Mouse (Mus musculus) lung, embryonic 16.5 days (tissue): ENCODE measurements around the gene Shq1. TPM values are rescaled to one million over a fixed set of nuclear protein-coding genes. Genes with fewer than 3 reads are reported as not detected.

Experiments
- ATAC-seq: fragments of 200-750 bp; cut with Nextera tagmentation; 2 replicates; pipeline ENCODE4 v1.8.0; 2017; ENCODE audit warnings: low read depth, mild to moderate bottlenecking, moderate library complexity
- H3K27ac ChIP-seq: fragments of 300-500 bp; sonication (generic); 2 replicates; pipeline ENCODE4 v1.5.1; 2014; ENCODE audit warnings: mild to moderate bottlenecking, control low read depth, low read length
- H3K27me3 ChIP-seq: fragments of 300-500 bp; sonication (generic); 2 replicates; pipeline ENCODE4 v1.6.1; 2014; ENCODE audit warnings: low read depth, low read length, mixed read lengths; ENCODE audit not compliant: control insufficient read depth, insufficient read depth
- H3K36me3 ChIP-seq: fragments of 300-500 bp; sonication (generic); 2 replicates; pipeline ENCODE4 v1.6.1; 2014; ENCODE audit warnings: low read length; ENCODE audit not compliant: control insufficient read depth, insufficient read depth
- H3K4me1 ChIP-seq: fragments of 300-500 bp; sonication (generic); replicated peaks from 2 replicates; pipeline ENCODE4 v1.6.1; 2014; ENCODE audit warnings: low read length, mixed read lengths; ENCODE audit not compliant: control insufficient read depth, insufficient read depth
- H3K4me2 ChIP-seq: fragments of 300-500 bp; sonication (generic); 2 replicates; pipeline ENCODE4 v1.6.1; 2014; ENCODE audit warnings: low read depth, low read length, control low read depth
- H3K4me3 ChIP-seq: fragments of 300-500 bp; sonication (generic); 2 replicates; pipeline ENCODE4 v1.5.1; 2014; ENCODE audit warnings: mild to moderate bottlenecking, low read length, control low read depth
- H3K9ac ChIP-seq: fragments of 300-500 bp; sonication (generic); 2 replicates; pipeline ENCODE4 v1.6.1; 2014; ENCODE audit warnings: low read length, control low read depth
- H3K9me3 ChIP-seq: fragments of 300-500 bp; sonication (generic); 2 replicates; pipeline ENCODE4 v1.6.1; 2016; ENCODE audit warnings: low read length; ENCODE audit not compliant: control insufficient read depth
- WGBS: fragments of 180-500 bp; shearing (Covaris S2); extraction: QIAGEN DNeasy Blood & Tissue Kit; methylation state at CpG from one replicate; pipeline ENCODE4 v1.1.7; 2014; 5-methylcytosine and 5-hydroxymethylcytosine counted together
- polyA plus RNA-seq: library from polyadenylated mRNA; unstranded; fragments of >200 nt; fragmentation: Nextera tagmentation; extraction: Ambion mirVana; gene quantifications from 2 replicates; pipeline ENCODE4 v1.2.1, GENCODE M21; 2015

Gene Shq1
- polyA plus RNA-seq, 1 experiment from 2014 or later, result 15.8 TPM

DNA sequence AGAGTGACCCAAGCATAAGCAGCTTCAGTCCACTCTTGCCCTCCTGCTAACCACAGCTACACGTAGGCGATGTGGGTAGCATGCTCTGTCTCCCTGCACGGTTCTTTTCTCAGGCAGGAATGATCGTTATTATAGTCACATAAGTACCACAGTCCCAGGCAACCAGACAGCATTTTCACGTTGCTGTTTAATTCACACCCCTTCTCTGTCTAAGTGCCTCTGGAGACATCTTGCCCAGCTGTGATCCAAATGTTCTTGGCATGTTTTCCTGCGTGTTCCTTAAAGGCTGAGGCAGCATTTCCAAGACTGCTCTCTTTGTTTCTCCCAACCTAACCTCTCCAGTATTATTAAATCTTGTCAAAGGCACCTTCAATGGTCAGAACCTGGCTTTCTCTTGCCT is 67.3 kb downstream of the Shq1 start:
- Histone ChIP-seq H3K27me3 (no peaks in the 10 kb centered on the region), H3K4me1 (no peaks in the 10 kb centered on the region), H3K4me3 (no peak overlapping the region), H3K9ac (no peak overlapping the region), H3K36me3 (no peaks in the 10 kb centered on the region), H3K4me2 (no peak overlapping the region), H3K9me3 (no peaks in the 10 kb centered on the region), H3K27ac (no peak overlapping the region)
- 64% methylated on average over 6 of the region's 6 CpGs for WGBS
- no peak for ATAC-seq

DNA sequence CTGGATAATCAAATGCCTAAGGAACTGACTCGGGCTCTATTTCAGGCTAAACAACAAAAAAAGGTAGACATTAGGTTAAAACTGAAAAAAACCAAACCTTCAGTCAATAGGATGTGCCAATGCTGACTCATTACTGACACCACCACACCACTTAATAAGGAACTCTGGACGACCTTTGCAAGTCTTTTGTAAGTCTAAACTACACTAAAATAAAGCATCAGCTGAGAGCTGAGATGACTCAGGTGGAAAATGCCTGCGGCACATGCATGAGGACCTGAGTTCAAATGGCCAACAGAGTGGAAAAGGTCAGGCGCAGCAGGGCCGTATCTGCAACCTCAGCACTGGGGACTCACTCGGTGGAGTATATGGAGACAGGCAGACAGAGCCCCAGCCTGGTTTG is 69.3 kb downstream of the Shq1 start:
- no peak for ATAC-seq
- WGBS, result 84% methylated on average over 6 of the region's 6 CpGs
- H3K36me3 ChIP-seq, result no peaks in the 10 kb centered on the region

DNA sequence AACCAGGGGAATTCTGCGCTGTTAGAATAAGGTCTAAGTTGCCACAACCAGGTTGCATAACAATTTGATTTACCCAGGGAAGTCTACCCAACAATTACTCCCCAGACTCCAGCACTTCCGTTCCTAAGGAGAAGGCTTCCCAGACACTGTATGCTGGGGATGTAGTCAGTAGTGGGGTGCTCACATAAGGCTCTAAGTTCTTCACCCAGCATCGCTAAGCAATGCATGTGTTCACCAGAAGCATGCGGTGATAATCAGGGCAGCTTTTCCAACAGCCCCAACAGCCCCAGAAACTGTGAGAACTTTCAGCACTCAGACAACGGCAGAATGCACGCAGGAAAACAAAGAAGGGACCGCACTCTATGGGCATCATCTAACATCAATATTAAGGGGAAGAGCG is 77.1 kb downstream of the Shq1 start:
- Histone ChIP-seq H3K36me3 (no peaks in the 10 kb centered on the region), H3K9me3 (no peaks in the 10 kb centered on the region), H3K4me2 (no peak overlapping the region), H3K4me3 (no peak overlapping the region), H3K27ac (no peak overlapping the region), H3K27me3 (no peaks in the 10 kb centered on the region), H3K9ac (no peak overlapping the region), H3K4me1 (no peaks in the 10 kb centered on the region)
- WGBS, result 83% methylated on average over 8 of the region's 8 CpGs
- no peak for ATAC-seq

More for the DNA sequence above, 69.3 kb downstream of the Shq1 start:
- no peak overlapping the region for H3K4me3 ChIP-seq
- H3K27me3 ChIP-seq, result no peaks in the 10 kb centered on the region
- no peak overlapping the region for H3K9ac ChIP-seq
- H3K4me1 ChIP-seq, result no peaks in the 10 kb centered on the region
- H3K4me2 ChIP-seq, result no peak overlapping the region
- no peak overlapping the region for H3K27ac ChIP-seq
- no peaks in the 10 kb centered on the region for H3K9me3 ChIP-seq

DNA sequence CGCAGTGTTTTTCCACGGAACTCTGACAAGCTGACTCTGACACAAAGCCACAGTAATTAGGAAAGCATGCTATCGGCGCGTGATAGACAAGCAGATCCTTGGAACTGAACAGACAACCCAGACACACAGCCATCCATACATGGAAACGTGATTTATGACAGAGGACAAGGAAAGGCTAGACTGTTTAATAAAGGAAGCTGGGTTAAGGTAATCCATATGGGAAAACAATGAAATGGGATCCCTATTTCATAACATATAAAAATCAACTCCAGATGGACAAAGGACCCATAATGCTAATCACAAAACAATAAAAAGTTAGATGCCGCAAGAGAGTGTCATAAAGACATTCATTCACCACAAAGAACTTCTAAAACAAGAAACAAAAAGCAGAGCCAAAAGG is 78.0 kb downstream of the Shq1 start:
- no peak overlapping the region for H3K27ac ChIP-seq
- no peaks in the 10 kb centered on the region for H3K9me3 ChIP-seq
- no peak overlapping the region for H3K9ac ChIP-seq
- no peaks in the 10 kb centered on the region for H3K36me3 ChIP-seq
- no peaks in the 10 kb centered on the region for H3K27me3 ChIP-seq
- no peak overlapping the region for H3K4me2 ChIP-seq
- ATAC-seq, result no peak
- no peaks in the 10 kb centered on the region for H3K4me1 ChIP-seq
- WGBS, result 64% methylated on average over 7 of the region's 7 CpGs
- no peak overlapping the region for H3K4me3 ChIP-seq

DNA sequence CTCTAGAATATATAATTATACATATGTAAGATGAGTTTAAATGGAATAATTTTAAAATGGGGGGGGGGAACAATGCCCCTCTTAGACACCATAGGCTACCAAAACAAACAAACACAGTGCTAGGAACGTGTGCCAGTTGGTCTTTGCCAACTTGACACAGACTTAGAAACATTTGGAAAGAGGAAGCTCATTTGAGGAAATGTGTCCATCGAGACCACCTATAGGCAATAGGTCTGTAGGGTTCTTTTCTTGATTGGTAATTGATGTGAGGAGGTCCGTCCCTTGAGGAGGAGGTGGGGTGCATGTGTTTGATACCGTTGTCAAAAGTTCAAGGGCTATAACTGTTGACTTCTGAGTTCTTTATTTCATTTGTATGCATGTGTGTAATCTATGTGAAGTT is 80.4 kb downstream of the Shq1 start:
- WGBS, result 76% methylated on average over 4 of the region's 4 CpGs

DNA sequence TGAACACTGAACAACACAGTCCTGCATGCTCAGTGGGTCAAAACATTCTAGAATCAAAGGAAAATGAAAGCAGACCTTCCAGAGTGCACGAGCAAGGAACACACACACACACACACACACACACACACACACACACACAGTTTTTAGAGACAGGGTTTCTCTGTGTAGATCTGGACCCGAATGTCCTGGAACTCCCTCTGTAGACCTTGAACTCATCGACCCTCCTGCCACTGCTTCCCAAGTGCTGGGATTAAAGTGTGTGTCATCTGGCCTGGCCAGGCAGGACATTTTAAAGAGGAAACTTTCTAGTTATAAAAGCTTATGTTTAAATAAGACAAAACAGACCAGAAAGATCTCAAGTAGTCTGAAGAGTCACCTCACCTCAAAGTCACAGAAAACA is 82.1 kb downstream of the Shq1 start:
- WGBS, result 70% methylated on average over 3 of the region's 3 CpGs
- Histone ChIP-seq H3K4me2 (no peak overlapping the region), H3K9me3 (no peaks in the 10 kb centered on the region), H3K4me3 (no peak overlapping the region), H3K27me3 (no peaks in the 10 kb centered on the region), H3K9ac (no peak overlapping the region), H3K4me1 (no peaks in the 10 kb centered on the region), H3K27ac (no peak overlapping the region), H3K36me3 (no peaks in the 10 kb centered on the region)
- no peak for ATAC-seq

More for the DNA sequence above, 80.4 kb downstream of the Shq1 start:
- H3K9ac ChIP-seq, result no peak overlapping the region
- no peak overlapping the region for H3K4me2 ChIP-seq
- no peak overlapping the region for H3K4me3 ChIP-seq
- no peaks in the 10 kb centered on the region for H3K36me3 ChIP-seq
- ATAC-seq, result no peak
- H3K27me3 ChIP-seq, result no peaks in the 10 kb centered on the region
- H3K9me3 ChIP-seq, result no peaks in the 10 kb centered on the region
- no peak overlapping the region for H3K27ac ChIP-seq
- no peaks in the 10 kb centered on the region for H3K4me1 ChIP-seq

DNA sequence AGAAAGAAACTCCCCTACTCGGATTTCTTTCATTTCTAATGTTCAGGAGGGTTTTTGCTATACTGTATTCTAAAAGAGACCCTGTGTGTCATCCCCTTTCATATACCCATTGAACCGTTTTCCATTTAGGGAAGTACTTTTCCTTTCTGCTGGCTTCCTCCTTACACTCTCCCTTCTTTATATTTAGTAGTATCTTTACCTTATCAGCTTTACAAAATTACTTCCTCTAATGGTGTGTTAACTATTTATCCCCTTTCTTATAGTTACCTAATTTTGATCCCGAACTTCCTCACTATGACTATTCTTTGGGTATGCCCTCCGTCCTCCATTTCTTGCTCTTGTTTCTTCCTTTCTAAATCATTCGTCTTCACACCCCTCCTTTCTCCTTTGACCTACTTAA is 84.2 kb downstream of the Shq1 start:
- H3K4me3 ChIP-seq, result no peak overlapping the region
- H3K27me3 ChIP-seq, result no peaks in the 10 kb centered on the region
- ATAC-seq, result no peak
- no peak overlapping the region for H3K9ac ChIP-seq
- H3K4me2 ChIP-seq, result no peak overlapping the region
- H3K9me3 ChIP-seq, result no peaks in the 10 kb centered on the region
- H3K36me3 ChIP-seq, result no peaks in the 10 kb centered on the region
- H3K4me1 ChIP-seq, result no peaks in the 10 kb centered on the region
- WGBS, result 81% methylated on average over 5 of the region's 5 CpGs
- no peak overlapping the region for H3K27ac ChIP-seq

DNA sequence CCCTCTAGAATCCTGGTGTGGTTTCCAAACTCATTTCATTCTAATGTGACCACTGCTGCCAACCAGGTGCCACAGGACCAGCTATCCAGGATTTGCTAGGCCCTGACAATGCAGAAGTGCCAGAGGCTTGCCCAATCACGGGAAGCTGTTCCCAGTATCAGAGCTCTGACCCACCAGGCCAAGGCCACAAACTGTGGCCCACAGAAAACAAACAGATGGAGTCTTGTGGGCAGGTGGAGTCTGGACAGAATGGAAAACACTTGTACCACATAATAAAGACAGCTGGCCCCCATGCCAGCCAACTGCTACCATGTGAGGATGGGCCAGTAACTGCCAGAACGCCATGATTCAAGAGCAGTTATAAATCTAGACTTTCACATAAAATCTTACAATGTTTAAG is 89.0 kb downstream of the Shq1 start:
- Histone ChIP-seq H3K9ac (no peak overlapping the region), H3K9me3 (no peaks in the 10 kb centered on the region), H3K27me3 (no peaks in the 10 kb centered on the region), H3K4me1 (no peaks in the 10 kb centered on the region), H3K36me3 (no peaks in the 10 kb centered on the region), H3K4me2 (no peak overlapping the region), H3K27ac (no peak overlapping the region), H3K4me3 (no peak overlapping the region)
- ATAC-seq, result no peak
- 76% methylated on average over 2 of the region's 2 CpGs for WGBS

DNA sequence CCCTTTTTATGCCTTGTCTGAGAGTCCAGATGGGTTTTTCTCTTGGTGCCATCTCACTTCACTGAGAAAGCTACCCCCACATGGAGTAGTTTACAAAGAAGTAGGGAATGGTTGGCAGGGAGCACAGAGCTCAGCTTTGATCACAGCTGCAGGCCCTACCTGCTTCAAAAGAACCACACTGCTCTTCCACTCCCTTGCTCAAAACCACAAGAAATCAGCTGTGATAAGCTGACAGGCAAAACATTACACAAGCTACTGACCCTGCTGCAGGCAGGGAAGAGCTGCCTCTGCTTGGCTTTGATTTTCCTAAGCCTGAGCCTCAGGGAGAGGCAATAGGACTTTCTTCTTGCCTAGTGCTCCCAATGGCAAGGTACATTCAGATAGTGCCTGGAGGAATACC is 89.9 kb downstream of the Shq1 start:
- Histone ChIP-seq H3K4me3 (no peak overlapping the region), H3K27me3 (no peaks in the 10 kb centered on the region), H3K4me2 (no peak overlapping the region), H3K9me3 (no peaks in the 10 kb centered on the region), H3K9ac (no peak overlapping the region), H3K36me3 (no peaks in the 10 kb centered on the region), H3K27ac (no peak overlapping the region), H3K4me1 (no peaks in the 10 kb centered on the region)
- ATAC-seq, result no peak

DNA sequence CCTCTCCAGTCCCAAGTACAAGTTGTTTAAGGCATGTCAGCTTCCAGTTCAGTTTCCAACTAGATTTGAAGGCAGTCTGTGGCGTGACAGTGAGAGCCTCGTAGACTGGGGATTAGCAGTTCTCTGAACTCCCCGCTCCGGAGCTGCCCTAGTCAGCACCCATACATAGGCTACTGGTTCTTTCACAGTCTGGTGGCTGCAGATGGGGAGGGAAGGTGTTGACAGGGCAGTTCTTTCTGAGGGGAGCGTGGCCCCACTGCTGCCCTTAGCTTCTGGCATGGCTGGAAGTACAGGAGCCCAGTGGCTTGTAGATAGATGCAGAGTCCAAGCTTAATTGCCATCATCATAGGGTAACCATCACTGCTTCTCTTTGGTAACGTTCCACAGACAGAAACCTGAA is 93.4 kb downstream of the Shq1 start:
- 89% methylated on average over 6 of the region's 6 CpGs for WGBS
- Histone ChIP-seq H3K4me2 (no peak overlapping the region), H3K36me3 (no peaks in the 10 kb centered on the region; the same call in 1 of the 2 replicates), H3K9ac (no peak overlapping the region), H3K4me1 (no peaks in the 10 kb centered on the region), H3K9me3 (no peaks in the 10 kb centered on the region), H3K4me3 (no peak overlapping the region), H3K27ac (no peak overlapping the region), H3K27me3 (no peaks in the 10 kb centered on the region)
- ATAC-seq, result no peak
